Mouse (Mus musculus) embryo, embryonic 9.5 days (tissue): ENCODE measurements around the gene Tbcd.
"Not testable (repeated sequence)": the region's sequence is repeated elsewhere in the genome, so short reads cannot be mapped to it uniquely, and the experiment has no call there.

Experiments
- DNase-seq: peaks from one replicate; pipeline ENCODE4 v3.0.0-alpha.2; 2017; ENCODE audit errors: extremely low spot score

Gene Tbcd

GRCm38 (mm10) chr11:121652547-121653305 is 201.0 kb downstream of the Tbcd start:
- DNase-seq = peak; percentile 41

GRCm38 (mm10) chr11:121653631-121654030 is 201.9 kb downstream of the Tbcd start:
- DNase-seq = no peak

- DNase-seq = no peak
Observed at GRCm38 (mm10) chr11:121654406-121654945, 202.7 kb downstream of the Tbcd start.

GRCm38 (mm10) chr11:121655166-121655806 is 203.5 kb downstream of the Tbcd start:
- DNase-seq = no peak

- no peak for DNase-seq
Observed at GRCm38 (mm10) chr11:121655807-121656511, 204.2 kb downstream of the Tbcd start.

GRCm38 (mm10) chr11:121658151-121658550 is 206.4 kb downstream of the Tbcd start:
- no peak for DNase-seq

- DNase-seq = not testable (repeated sequence)
Observed at GRCm38 (mm10) chr11:121660604-121661003, 208.9 kb downstream of the Tbcd start.

- no peak for DNase-seq
Observed at GRCm38 (mm10) chr11:121661116-121661515, 209.4 kb downstream of the Tbcd start.
